Mouse (Mus musculus): ENCODE measurements around the gene Klhl21.

DNA sequence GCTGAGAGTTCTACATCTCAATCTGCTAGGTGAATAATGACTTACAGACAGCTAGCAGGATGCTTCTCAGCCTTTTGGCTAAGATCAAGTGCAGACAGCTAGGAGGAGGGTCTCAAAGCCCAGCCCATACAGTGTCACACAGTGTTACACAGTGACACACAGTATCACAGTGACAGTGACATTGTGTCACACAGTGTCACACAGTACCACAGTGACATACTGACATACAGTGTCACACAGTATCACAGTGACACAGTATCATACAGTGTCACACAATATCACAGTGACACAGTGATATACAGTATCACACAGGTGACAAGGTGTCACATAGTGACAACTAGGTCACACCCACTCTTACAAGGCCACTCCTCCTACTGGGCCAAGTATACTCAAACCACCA is 58.7 kb downstream of the Klhl21 start:
- TF ChIP-seq CTCF (IDR thresholded peaks at IDR 0.05; ENCODE audit: low read depth) (no peak), EP300 (IDR thresholded peaks at IDR 0.05; ENCODE audit: low read depth) (no peak)
